Mouse (Mus musculus) spleen, postnatal 10 days (tissue): ENCODE results near the gene Cav3.

Source experiments
- DNase-seq, 2 experiments: peaks; one replicate each; pipeline ENCODE4 v3.0.0; 2021 to 2022; ENCODE audit warnings: low spot score in 2 of 2

Cav3 gene

GRCm38 (mm10) chr6:112494620-112495081 lies 35.3 kb downstream of the Cav3 start:
- no peak for DNase-seq

- no peak for DNase-seq
Measured at GRCm38 (mm10) chr6:112495219-112495618, 35.9 kb downstream of the Cav3 start.

- no peak for DNase-seq
Measured at GRCm38 (mm10) chr6:112496291-112497060, 37.2 kb downstream of the Cav3 start.

GRCm38 (mm10) chr6:112497456-112497855 lies 38.2 kb downstream of the Cav3 start:
- DNase-seq: no peak

GRCm38 (mm10) chr6:112498716-112499115 lies 39.4 kb downstream of the Cav3 start:
- no peak for DNase-seq

- no peak for DNase-seq
Measured at GRCm38 (mm10) chr6:112499456-112499855, 40.2 kb downstream of the Cav3 start.

- no peak for DNase-seq
Measured at GRCm38 (mm10) chr6:112501156-112501555, 41.9 kb downstream of the Cav3 start.

- no peak for DNase-seq
Measured at GRCm38 (mm10) chr6:112507617-112508016, 48.3 kb downstream of the Cav3 start.

GRCm38 (mm10) chr6:112509590-112510131 lies 50.4 kb downstream of the Cav3 start:
- no peak for DNase-seq

GRCm38 (mm10) chr6:112510346-112510745 lies 51.0 kb downstream of the Cav3 start:
- no peak for DNase-seq

- DNase-seq: no peak
Measured at GRCm38 (mm10) chr6:112514591-112514990, 55.3 kb downstream of the Cav3 start.

GRCm38 (mm10) chr6:112516496-112516895 lies 57.2 kb downstream of the Cav3 start:
- no peak for DNase-seq

- DNase-seq: no peak
Measured at GRCm38 (mm10) chr6:112517572-112517971, 58.3 kb downstream of the Cav3 start.

GRCm38 (mm10) chr6:112517991-112518390 lies 58.7 kb downstream of the Cav3 start:
- no peak for DNase-seq
